Mouse (Mus musculus) embryonic facial prominence, embryonic 13.5 days (tissue): ENCODE results near the gene Cd80. TPM values are rescaled to one million over a fixed set of nuclear protein-coding genes. Genes with fewer than 3 reads are reported as not detected.

Experiments
- ATAC-seq: fragments of 200-750 bp; cut with Nextera tagmentation; 2 replicates; pipeline ENCODE4 v1.8.0; 2017; ENCODE audit warnings: low read depth; ENCODE audit not compliant: insufficient number of reproducible peaks, insufficient read depth, low FRiP score, low TSS enrichment
- H3K27ac ChIP-seq: fragments of 300-500 bp; sonication (generic); 2 replicates; pipeline ENCODE4 v1.5.1; 2015; ENCODE audit warnings: moderate library complexity, mild to moderate bottlenecking, inconsistent platforms
- H3K27me3 ChIP-seq: fragments of 300-500 bp; sonication (generic); 2 replicates; pipeline ENCODE4 v1.6.1; 2015; ENCODE audit warnings: mild to moderate bottlenecking, inconsistent platforms
- H3K36me3 ChIP-seq: fragments of 300-500 bp; sonication (generic); 2 replicates; pipeline ENCODE4 v1.6.1; 2015; ENCODE audit warnings: mild to moderate bottlenecking, inconsistent platforms
- H3K4me1 ChIP-seq: fragments of 300-500 bp; sonication (generic); 2 replicates; pipeline ENCODE4 v1.6.1; 2015; ENCODE audit warnings: inconsistent platforms
- H3K4me2 ChIP-seq: fragments of 300-500 bp; sonication (generic); 2 replicates; pipeline ENCODE4 v1.6.1; 2015; ENCODE audit warnings: moderate library complexity, mild to moderate bottlenecking, inconsistent platforms
- H3K4me3 ChIP-seq: fragments of 300-500 bp; sonication (generic); 2 replicates; pipeline ENCODE4 v1.5.1; 2015; ENCODE audit warnings: mild to moderate bottlenecking, inconsistent platforms
- H3K9ac ChIP-seq: fragments of 300-500 bp; sonication (generic); 2 replicates; pipeline ENCODE4 v1.6.1; 2015; ENCODE audit warnings: mild to moderate bottlenecking, inconsistent platforms
- H3K9me3 ChIP-seq: fragments of 300-500 bp; sonication (generic); 2 replicates; pipeline ENCODE4 v1.6.1; 2016; ENCODE audit warnings: inconsistent platforms
- WGBS: fragments of 180-500 bp; shearing (Covaris S2); methylation state at CpG from one replicate; pipeline ENCODE4 v1.1.7; 2015; ENCODE audit warnings: mixed read lengths; 5-methylcytosine and 5-hydroxymethylcytosine counted together
- polyA plus RNA-seq: library from polyadenylated mRNA; unstranded; fragments of >200 nt; fragmentation: Nextera tagmentation; extraction: Ambion mirVana; gene quantifications from 2 replicates; pipeline ENCODE4 v1.2.1, GENCODE M21; 2015

The Cd80 gene
- polyA plus RNA-seq, 1 experiment from 2014 or later: 0.44 TPM

DNA sequence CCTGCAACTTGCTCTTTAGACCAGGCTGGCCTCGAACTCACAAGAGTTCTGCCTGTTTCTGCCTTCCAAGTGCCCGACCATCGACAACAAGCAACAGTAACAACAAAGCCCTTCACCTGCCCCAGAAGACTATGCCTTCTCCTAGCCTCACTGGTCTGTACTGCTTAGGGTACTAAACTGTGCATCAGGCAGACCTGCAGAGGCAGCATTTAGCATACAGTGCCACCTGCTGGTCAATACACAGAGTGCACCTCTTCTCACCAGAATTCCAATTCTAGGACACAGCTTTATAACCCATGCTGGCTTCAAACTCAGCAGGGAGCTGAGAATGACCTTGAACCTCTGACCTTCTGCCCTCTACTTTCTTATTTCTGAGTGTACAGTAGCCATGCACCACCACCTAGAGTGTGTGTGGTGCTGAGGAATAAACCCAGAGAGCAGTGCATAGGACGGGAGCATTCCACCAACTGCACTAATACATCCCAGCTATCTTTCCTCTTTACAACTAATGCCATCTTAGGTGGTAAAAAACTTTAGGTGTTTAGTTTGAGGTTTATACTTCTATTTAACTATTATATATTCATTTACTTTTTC, 50.8 kb downstream of the Cd80 start:
- H3K9ac ChIP-seq: no peak overlapping the region
- H3K4me2 ChIP-seq: no peak overlapping the region
- peak; percentile 62 for ATAC-seq
- no peaks in the 10 kb centered on the region for H3K27me3 ChIP-seq
- H3K4me1 ChIP-seq: no peaks in the 10 kb centered on the region
- H3K9me3 ChIP-seq: no peaks in the 10 kb centered on the region
- 73% methylated on average over 4 of the region's 4 CpGs for WGBS
- no peak overlapping the region for H3K27ac ChIP-seq
- no peak overlapping the region for H3K4me3 ChIP-seq
- peaks cover 67% of the 10 kb centered on the region for H3K36me3 ChIP-seq

- H3K4me1 ChIP-seq: no peaks in the 10 kb centered on the region
- H3K4me2 ChIP-seq: no peak overlapping the region
- H3K4me3 ChIP-seq: no peak overlapping the region
- no peak for ATAC-seq
- 92% methylated on average over 2 of the region's 2 CpGs for WGBS
- no peak overlapping the region for H3K27ac ChIP-seq
- H3K36me3 ChIP-seq: peaks cover 70% of the 10 kb centered on the region
- no peaks in the 10 kb centered on the region for H3K9me3 ChIP-seq
- no peak overlapping the region for H3K9ac ChIP-seq
- no peaks in the 10 kb centered on the region for H3K27me3 ChIP-seq
Observed at GRCm38 (mm10) chr16:38510846-38511245, 55.5 kb downstream of the Cd80 start.

- WGBS: 93% methylated on average over 2 of the region's 2 CpGs
- no peak overlapping the region for H3K4me2 ChIP-seq
- H3K4me3 ChIP-seq: no peak overlapping the region
- no peak overlapping the region for H3K9ac ChIP-seq
- H3K36me3 ChIP-seq: peaks cover 41% of the 10 kb centered on the region
- H3K27me3 ChIP-seq: no peaks in the 10 kb centered on the region
- ATAC-seq: no peak
- H3K9me3 ChIP-seq: no peaks in the 10 kb centered on the region
- peaks cover 11% of the 10 kb centered on the region; the same call in 1 of the 2 replicates for H3K4me1 ChIP-seq
- H3K27ac ChIP-seq: no peak overlapping the region
Observed at GRCm38 (mm10) chr16:38519140-38519539, 63.8 kb downstream of the Cd80 start.

- peak overlapping the region; percentile 94 for H3K4me3 ChIP-seq
- peak overlapping the region; percentile 94 for H3K9ac ChIP-seq
- peaks cover 11% of the 10 kb centered on the region; the same call in 1 of the 2 replicates for H3K4me1 ChIP-seq
- H3K9me3 ChIP-seq: no peaks in the 10 kb centered on the region
- peaks cover 46% of the 10 kb centered on the region for H3K36me3 ChIP-seq
- WGBS: 34% methylated on average over 8 of the region's 8 CpGs
- H3K27me3 ChIP-seq: no peaks in the 10 kb centered on the region
- no peak for ATAC-seq
- no peak overlapping the region for H3K27ac ChIP-seq
- H3K4me2 ChIP-seq: peak overlapping the region; percentile 61
Observed at GRCm38 (mm10) chr16:38521211-38521987, 66.0 kb downstream of the Cd80 start.

DNA sequence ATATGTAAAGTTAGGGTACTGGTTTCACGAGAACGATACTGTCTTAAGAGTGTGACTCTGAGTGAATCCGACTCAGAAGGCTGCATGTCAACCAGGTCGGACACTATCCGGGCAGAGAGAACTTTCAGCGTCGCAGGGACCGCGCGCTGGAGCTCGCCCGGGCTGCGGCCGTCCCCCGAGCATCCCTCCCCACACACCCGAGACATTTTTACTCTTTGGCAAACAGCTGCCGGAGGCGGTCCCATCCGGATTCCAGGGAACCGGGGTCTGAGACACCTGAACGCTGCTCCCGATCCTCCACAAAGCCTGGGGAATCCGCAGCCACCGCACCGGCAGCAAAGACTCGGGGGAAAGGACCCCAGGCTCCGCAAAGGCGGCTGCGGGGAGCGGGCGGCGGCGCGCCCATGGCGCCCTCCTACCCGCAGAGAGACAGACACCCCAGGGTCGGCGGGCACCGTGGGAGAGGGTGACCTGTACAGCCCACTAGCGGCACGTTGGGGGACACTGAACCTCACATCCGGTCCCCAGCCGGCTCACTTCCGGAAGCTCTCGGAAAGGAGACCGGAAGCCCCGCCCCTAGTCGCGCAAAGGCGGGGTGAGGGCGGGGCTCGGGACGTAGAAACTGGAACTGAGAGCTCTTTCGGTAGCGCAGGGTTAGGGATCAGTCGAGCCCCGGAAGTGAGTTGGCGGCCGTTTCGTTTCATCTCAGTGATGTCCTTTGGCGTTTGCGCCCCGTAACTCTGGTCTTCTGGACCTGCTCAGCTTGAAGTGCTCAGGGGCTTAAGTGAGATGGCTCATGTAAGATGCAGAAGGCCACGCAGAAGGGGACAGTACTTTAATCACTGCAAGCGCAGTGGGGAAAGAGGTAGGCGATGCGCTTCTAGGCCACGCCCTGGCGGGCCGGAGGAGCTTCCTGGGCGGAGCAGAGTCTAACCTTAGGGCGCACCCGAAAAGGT, 67.0 kb downstream of the Cd80 start, which contains the start of gene Timmdc1:
Gene Timmdc1 (minus strand): TSS at position 535 of the 956 bp plus-strand sequence.
- H3K36me3 ChIP-seq: peaks cover 45% of the 10 kb centered on the region
- WGBS: under 1% methylated on average over 73 of the region's 73 CpGs
- peaks cover 11% of the 10 kb centered on the region; the same call in 1 of the 2 replicates for H3K4me1 ChIP-seq
- peak within 1 kb of the TSS; percentile 94 for H3K4me3 ChIP-seq
- peak; percentile 95 for ATAC-seq
- peak within 1 kb of the TSS; percentile 61 for H3K4me2 ChIP-seq
- H3K27ac ChIP-seq: peak within 1 kb of the TSS; percentile 93
- no peaks in the 10 kb centered on the region for H3K27me3 ChIP-seq
- no peaks in the 10 kb centered on the region for H3K9me3 ChIP-seq
- H3K9ac ChIP-seq: peak within 1 kb of the TSS; percentile 94

- WGBS: 84% methylated on average over 6 of the region's 6 CpGs
- Histone ChIP-seq H3K27ac (no peak overlapping the region), H3K9me3 (no peaks in the 10 kb centered on the region), H3K27me3 (no peaks in the 10 kb centered on the region), H3K4me1 (peaks cover 11% of the 10 kb centered on the region; the same call in 1 of the 2 replicates), H3K36me3 (peaks cover 68% of the 10 kb centered on the region), H3K4me2 (no peak overlapping the region), H3K4me3 (no peak overlapping the region), H3K9ac (no peak overlapping the region)
- no peak for ATAC-seq
Observed at GRCm38 (mm10) chr16:38526264-38526663, 70.9 kb downstream of the Cd80 start.

DNA sequence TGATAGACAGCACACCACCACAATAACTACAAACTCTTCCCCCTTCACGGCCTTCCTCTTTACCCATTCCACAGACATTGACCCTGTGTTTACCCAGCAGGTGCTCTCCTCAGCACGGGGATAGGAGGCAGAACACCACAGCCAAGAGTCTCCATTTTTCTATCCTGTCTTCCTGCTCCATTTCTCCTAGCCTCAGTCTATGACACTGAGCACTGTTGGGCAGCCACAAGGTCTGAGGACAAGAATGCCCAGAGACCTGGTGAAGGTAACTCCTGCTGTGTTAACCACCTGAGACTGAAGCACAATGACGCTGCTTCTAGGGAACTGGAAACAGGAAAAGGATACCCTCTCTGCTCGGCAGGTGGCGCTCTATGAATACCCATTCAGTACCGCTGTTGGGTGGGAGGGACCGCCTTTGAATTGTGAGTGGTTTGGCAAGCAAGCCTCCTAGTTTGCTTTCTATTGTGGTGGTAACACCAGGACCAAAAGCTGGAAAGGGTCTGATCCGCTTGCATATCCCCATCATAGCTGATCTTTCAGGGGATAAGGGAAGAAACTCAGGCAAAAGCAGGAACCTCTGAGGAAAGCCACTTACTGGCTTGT, 81.3 kb downstream of the Cd80 start:
- Histone ChIP-seq H3K4me3 (no peak overlapping the region), H3K4me1 (0 out of 2 replicates have a peak, but pooled peaks cover 5% of the 10 kb centered on the region), H3K9ac (0 out of 2 replicates have a peak overlapping the region, but pooled peaks have one; percentile 32), H3K4me2 (no peak overlapping the region), H3K9me3 (no peaks in the 10 kb centered on the region), H3K27ac (no peak overlapping the region), H3K27me3 (no peaks in the 10 kb centered on the region), H3K36me3 (peaks cover 83% of the 10 kb centered on the region)
- 48% methylated on average over 8 of the region's 8 CpGs for WGBS
- ATAC-seq: no peak

GRCm38 (mm10) chr16:38538716-38539380, 83.5 kb downstream of the Cd80 start:
- H3K27ac ChIP-seq: no peak overlapping the region
- H3K4me1 ChIP-seq: 0 out of 2 replicates have a peak, but pooled peaks cover 5% of the 10 kb centered on the region
- H3K4me3 ChIP-seq: no peak overlapping the region
- no peak overlapping the region for H3K9ac ChIP-seq
- H3K36me3 ChIP-seq: peaks cover 82% of the 10 kb centered on the region
- no peak overlapping the region for H3K4me2 ChIP-seq
- 90% methylated on average over 13 of the region's 13 CpGs for WGBS
- ATAC-seq: no peak
- no peaks in the 10 kb centered on the region for H3K27me3 ChIP-seq
- H3K9me3 ChIP-seq: no peaks in the 10 kb centered on the region
